Mouse (Mus musculus) intestine, embryonic 14.5 days (tissue): Measurements from ENCODE around the gene Grin3b. TPM values are rescaled to one million over a fixed set of nuclear protein-coding genes. Genes with fewer than 3 reads are reported as not detected.
A peak's percentile ranks its signal among the peaks of the same experiment; 100 is the strongest.

ENCODE experiments used
- ATAC-seq: fragments of 200-750 bp; cut with Nextera tagmentation; replicated peaks from 2 replicates; pipeline ENCODE4 v1.8.0; 2017; ENCODE audit warnings: low read depth, moderate number of reproducible peaks, moderate TSS enrichment, moderate library complexity; ENCODE audit not compliant: low FRiP score, low TSS enrichment
- DNase-seq: peaks from one replicate; pipeline ENCODE4 v3.0.0-alpha.2; 2018; ENCODE audit warnings: low spot score
- H3K27ac ChIP-seq: fragments of 300-500 bp; sonication (generic); 2 replicates; pipeline ENCODE4 v1.5.1; 2014; ENCODE audit warnings: low read depth, mild to moderate bottlenecking, control low read depth
- H3K27me3 ChIP-seq: fragments of 300-500 bp; sonication (generic); replicated peaks from 2 replicates; pipeline ENCODE4 v1.6.1; 2014; ENCODE audit warnings: low read length, control low read depth; ENCODE audit not compliant: control insufficient read depth, insufficient read depth
- H3K36me3 ChIP-seq: fragments of 300-500 bp; sonication (generic); 2 replicates; pipeline ENCODE4 v1.6.1; 2014; ENCODE audit warnings: low read length, control low read depth; ENCODE audit not compliant: control insufficient read depth, insufficient read depth
- H3K4me1 ChIP-seq: fragments of 300-500 bp; sonication (generic); replicated peaks from 2 replicates; pipeline ENCODE4 v1.6.1; 2014; ENCODE audit warnings: low read length, control low read depth, mixed read lengths; ENCODE audit not compliant: control insufficient read depth, insufficient read depth
- H3K4me2 ChIP-seq: fragments of 300-500 bp; sonication (generic); 2 replicates; pipeline ENCODE4 v1.6.1; 2014; ENCODE audit warnings: low read length
- H3K4me3 ChIP-seq: fragments of 300-500 bp; sonication (generic); 2 replicates; pipeline ENCODE4 v1.5.1; 2014; ENCODE audit warnings: low read depth, low read length, control low read depth, mixed read lengths
- H3K9ac ChIP-seq: fragments of 300-500 bp; sonication (generic); 2 replicates; pipeline ENCODE4 v1.6.1; 2014; ENCODE audit warnings: mild to moderate bottlenecking, low read length
- H3K9me3 ChIP-seq: fragments of 300-500 bp; sonication (generic); 2 replicates; pipeline ENCODE4 v1.6.1; 2016; ENCODE audit warnings: low read length, control low read depth; ENCODE audit not compliant: control insufficient read depth
- WGBS: fragments of 180-500 bp; shearing (Covaris S2); extraction: QIAGEN DNeasy Blood & Tissue Kit; methylation state at CpG from one replicate; pipeline ENCODE4 v1.1.7; 2014; 5-methylcytosine and 5-hydroxymethylcytosine counted together
- polyA plus RNA-seq: library from polyadenylated mRNA; unstranded; fragments of >200 nt; fragmentation: Nextera tagmentation; extraction: Ambion mirVana; gene quantifications from 2 replicates; pipeline ENCODE4 v1.2.1, GENCODE M21; 2014

The Grin3b gene
- polyA plus RNA-seq, 1 experiment from 2014 or later: 0.28 TPM

- ATAC-seq: no peak
- Histone ChIP-seq H3K9me3 (peaks cover 6% of the 10 kb centered on the region; the same call in 1 of the 2 replicates), H3K4me1 (peaks cover 11% of the 10 kb centered on the region), H3K27ac (no peak overlapping the region), H3K4me2 (no peak overlapping the region), H3K36me3 (peaks cover 48% of the 10 kb centered on the region), H3K4me3 (no peak overlapping the region), H3K27me3 (no peaks in the 10 kb centered on the region), H3K9ac (no peak overlapping the region)
- WGBS: 87% methylated on average over 16 of the region's 16 CpGs
- DNase-seq: no peak
Observed at GRCm38 (mm10) chr10:79994397-79995115, 24.0 kb downstream of the Grin3b start.

DNA sequence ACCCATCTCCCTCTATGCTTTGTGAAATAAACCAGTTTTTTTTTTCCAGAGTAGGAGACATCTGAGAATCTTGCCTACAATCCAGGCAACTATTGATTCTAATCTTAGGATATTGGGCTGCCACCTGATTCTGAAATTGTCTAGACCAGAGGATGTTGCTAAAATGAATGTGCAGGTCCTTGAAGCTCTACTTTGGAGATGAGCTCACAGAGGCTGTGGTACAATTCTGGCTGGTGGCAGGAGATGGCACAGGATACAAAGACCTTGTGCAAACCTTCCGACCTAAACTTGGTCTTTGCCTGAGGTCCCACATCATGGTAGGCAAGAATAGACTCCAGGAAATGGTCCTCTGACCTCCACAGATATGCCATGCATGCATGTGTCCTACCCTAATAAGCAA is 25.1 kb downstream of the Grin3b start:
- no peak overlapping the region for H3K4me2 ChIP-seq
- peaks cover 6% of the 10 kb centered on the region; the same call in 1 of the 2 replicates for H3K9me3 ChIP-seq
- H3K4me1 ChIP-seq: peaks cover 6% of the 10 kb centered on the region; the same call in 1 of the 2 replicates
- 77% methylated on average over 1 of the region's 1 CpGs for WGBS
- no peak overlapping the region for H3K9ac ChIP-seq
- H3K4me3 ChIP-seq: no peak overlapping the region
- ATAC-seq (no peak), DNase-seq (no peak)
- H3K27ac ChIP-seq: no peak overlapping the region
- peaks cover 48% of the 10 kb centered on the region for H3K36me3 ChIP-seq
- H3K27me3 ChIP-seq: no peaks in the 10 kb centered on the region

DNA sequence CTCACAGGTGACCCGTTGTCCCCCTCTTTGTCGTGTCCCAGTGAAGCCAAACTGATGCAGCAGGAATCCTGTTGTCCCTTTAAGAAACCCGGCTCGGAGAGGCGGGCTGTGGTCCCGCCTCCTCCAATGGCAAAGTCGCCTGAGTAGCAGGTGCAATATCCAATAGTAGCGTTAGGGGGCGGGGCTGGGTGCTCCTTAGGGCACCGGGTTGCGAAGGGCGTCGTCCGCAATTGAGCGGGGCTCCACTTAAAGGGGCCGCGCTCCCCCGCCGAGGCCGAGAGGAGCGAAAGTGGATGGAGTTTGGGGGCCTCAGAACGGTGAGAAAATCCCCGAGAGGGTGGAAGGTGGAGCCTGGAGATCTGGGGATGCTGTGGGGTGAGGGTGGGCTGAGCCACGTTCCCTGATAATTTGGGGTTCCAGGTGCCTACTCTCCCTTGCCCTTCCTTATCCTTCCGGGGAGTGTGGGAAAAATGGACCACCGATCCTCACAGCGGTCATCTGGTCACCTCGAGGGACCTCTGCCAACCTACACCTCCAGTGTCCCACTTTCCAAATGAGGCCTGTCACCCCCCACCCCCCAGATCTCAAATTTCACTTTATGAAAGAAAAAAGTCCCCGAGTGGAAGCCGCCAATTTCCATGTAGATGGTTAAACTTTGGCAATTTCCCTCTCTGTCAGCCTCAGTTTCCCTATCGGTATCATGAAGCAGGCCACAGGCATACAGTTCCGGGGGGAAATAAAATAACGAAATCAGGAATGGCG is 25.9 kb downstream of the Grin3b start, which contains the start of gene Abca7:
Gene Abca7, plus strand, starts transcription at position 223 of the 762 bp plus-strand sequence.
- Histone ChIP-seq H3K4me2 (peak within 1 kb of the TSS; percentile 54), H3K9ac (peak within 1 kb of the TSS; percentile 37), H3K4me1 (peaks cover 6% of the 10 kb centered on the region; the same call in 1 of the 2 replicates), H3K27ac (peak within 1 kb of the TSS; percentile 17; the same call in 1 of the 2 replicates), H3K4me3 (peak within 1 kb of the TSS; percentile 42), H3K27me3 (0 out of 2 replicates have a peak, but pooled peaks cover under 1% of the 10 kb centered on the region), H3K9me3 (peaks cover 3% of the 10 kb centered on the region; the same call in 1 of the 2 replicates), H3K36me3 (peaks cover 44% of the 10 kb centered on the region)
- DNase-seq (peak; percentile 99), ATAC-seq (peak; percentile 75)
- under 1% methylated on average over 34 of the region's 34 CpGs for WGBS

DNA sequence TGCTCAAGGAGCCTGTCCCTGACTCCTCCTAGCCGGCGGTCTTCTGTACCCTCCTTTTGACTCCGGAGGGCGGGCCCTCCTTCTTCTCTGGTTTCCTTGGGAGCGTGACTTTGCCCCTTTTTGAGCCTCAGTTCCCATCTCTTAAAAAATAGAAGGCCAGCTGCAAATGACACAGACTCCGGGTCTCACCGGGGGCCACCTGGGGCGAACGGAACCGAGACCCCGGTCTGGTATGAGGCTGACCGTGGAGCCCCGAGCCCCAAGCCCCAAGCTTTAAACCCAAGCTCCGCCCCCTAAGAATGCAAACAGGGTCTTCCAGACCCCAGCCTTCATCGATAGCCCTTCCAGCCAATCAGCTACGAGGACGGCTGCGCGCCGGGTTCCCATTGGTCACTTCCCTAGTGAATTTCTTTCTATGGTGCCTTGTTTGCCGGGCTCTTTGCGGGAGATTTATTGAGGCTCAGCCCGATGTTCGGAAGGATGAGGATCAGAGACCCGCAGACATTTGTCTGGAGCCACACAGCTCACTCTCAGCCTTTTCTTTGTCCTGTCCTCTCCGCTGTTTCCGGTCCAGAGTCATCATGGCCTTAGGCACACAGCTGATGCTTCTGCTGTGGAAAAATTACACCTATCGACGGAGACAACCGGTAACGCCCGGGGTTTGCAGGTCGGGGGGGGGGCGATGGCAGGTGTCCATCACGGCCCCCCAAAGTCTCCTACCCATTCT is 26.7 kb downstream of the Grin3b start:
- Histone ChIP-seq H3K27ac (peak overlapping the region; percentile 17; the same call in 1 of the 2 replicates), H3K4me2 (peak overlapping the region; percentile 54), H3K36me3 (peaks cover 36% of the 10 kb centered on the region), H3K27me3 (peaks cover 3% of the 10 kb centered on the region; the same call in 1 of the 2 replicates), H3K9ac (peak overlapping the region; percentile 37), H3K4me3 (peak overlapping the region; percentile 42), H3K4me1 (peaks cover 6% of the 10 kb centered on the region; the same call in 1 of the 2 replicates), H3K9me3 (no peaks in the 10 kb centered on the region)
- peak; percentile 58 for ATAC-seq
- under 1% methylated on average over 35 of the region's 35 CpGs for WGBS
- peak; percentile 86 for DNase-seq

- Histone ChIP-seq H3K9me3 (no peaks in the 10 kb centered on the region), H3K36me3 (peaks cover 30% of the 10 kb centered on the region), H3K4me3 (peak overlapping the region; percentile 42), H3K27me3 (peaks cover 3% of the 10 kb centered on the region; the same call in 1 of the 2 replicates), H3K4me1 (peaks cover 6% of the 10 kb centered on the region; the same call in 1 of the 2 replicates), H3K4me2 (peak overlapping the region; percentile 54), H3K27ac (no peak overlapping the region), H3K9ac (peak overlapping the region; percentile 21; the same call in 1 of the 2 replicates)
- ATAC-seq (0 out of 2 replicates have a peak, but pooled peaks have one; percentile 2), DNase-seq (no peak)
- 6% methylated on average over 15 of the region's 15 CpGs for WGBS
Observed at GRCm38 (mm10) chr10:79997819-79998218, 27.3 kb downstream of the Grin3b start.

DNA sequence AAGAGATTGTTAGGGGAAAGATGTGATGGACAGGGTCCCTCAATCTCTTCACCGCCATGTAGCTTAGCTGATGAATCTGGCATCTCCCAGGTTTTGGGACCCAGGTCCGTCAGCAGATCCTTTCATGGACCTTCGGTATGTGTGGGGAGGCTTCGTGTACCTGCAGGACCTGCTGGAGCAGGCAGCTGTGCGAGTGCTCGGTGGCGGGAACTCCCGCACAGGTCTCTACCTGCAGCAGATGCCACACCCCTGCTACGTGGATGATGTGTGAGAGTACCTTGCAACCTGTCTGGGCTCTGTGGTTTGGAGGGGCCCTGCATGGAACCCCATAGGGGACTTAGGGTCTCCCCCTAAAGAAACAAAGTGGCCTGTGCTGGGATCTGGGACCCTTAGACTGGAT is 31.4 kb downstream of the Grin3b start:
- peaks cover 6% of the 10 kb centered on the region; the same call in 1 of the 2 replicates for H3K4me1 ChIP-seq
- H3K27ac ChIP-seq: no peak overlapping the region
- 69% methylated on average over 9 of the region's 9 CpGs for WGBS
- H3K9me3 ChIP-seq: no peaks in the 10 kb centered on the region
- no peak for ATAC-seq
- H3K27me3 ChIP-seq: peaks cover 3% of the 10 kb centered on the region; the same call in 1 of the 2 replicates
- H3K4me3 ChIP-seq: no peak overlapping the region
- H3K9ac ChIP-seq: no peak overlapping the region
- H3K4me2 ChIP-seq: no peak overlapping the region
- H3K36me3 ChIP-seq: no peaks in the 10 kb centered on the region
- no peak for DNase-seq

DNA sequence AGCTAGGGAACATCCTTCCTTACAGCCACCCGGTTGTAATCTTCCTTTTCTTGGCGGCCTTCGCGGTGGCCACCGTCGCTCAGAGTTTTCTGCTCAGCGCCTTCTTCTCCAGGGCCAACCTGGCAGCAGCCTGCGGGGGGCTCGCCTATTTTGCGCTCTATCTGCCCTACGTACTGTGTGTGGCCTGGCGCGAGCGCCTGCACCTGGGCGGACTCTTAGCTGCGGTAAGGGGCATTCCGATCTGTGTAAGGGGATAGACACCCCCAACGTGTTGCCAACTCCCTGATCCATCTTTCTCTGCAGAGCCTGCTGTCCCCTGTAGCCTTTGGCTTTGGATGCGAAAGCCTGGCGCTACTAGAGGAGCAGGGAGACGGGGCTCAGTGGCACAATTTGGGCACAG is 32.3 kb downstream of the Grin3b start:
- DNase-seq: no peak
- WGBS: 29% methylated on average over 21 of the region's 21 CpGs

More for the DNA sequence above, 32.3 kb downstream of the Grin3b start:
- H3K4me2 ChIP-seq: no peak overlapping the region
- H3K27ac ChIP-seq: no peak overlapping the region
- H3K4me3 ChIP-seq: no peak overlapping the region
- peaks cover 2% of the 10 kb centered on the region; the same call in 1 of the 2 replicates for H3K4me1 ChIP-seq
- H3K9ac ChIP-seq: 0 out of 2 replicates have a peak overlapping the region, but pooled peaks have one; percentile 3
- no peak for ATAC-seq
- no peaks in the 10 kb centered on the region for H3K36me3 ChIP-seq
- H3K9me3 ChIP-seq: no peaks in the 10 kb centered on the region
- H3K27me3 ChIP-seq: peaks cover 3% of the 10 kb centered on the region; the same call in 1 of the 2 replicates
